In genomic region chr19:36382901-36383300, GRCm38 (mm10) we compare ENCODE assay signal across 14 mouse cellular contexts.
"Had no signal": no experiment of that assay in that cellular context is flagged by ENCODE, and none has a peak within 500 bp of the region (broad histone marks: within the 10 kb centered on the region; RNA-seq: fewer than 3 reads in every experiment).

No protein-coding gene starts in this region.

- DNase-seq: gastrocnemius, postnatal 14 days; gastrocnemius, postnatal 36 days; heart, adult 2 months; heart, postnatal 14 days; heart, postnatal 36 days; kidney, adult 18-20 months; kidney, adult 8-10 months; kidney, postnatal 10 days; kidney, postnatal 25 days; kidney, postnatal 4 days; liver; liver, embryonic 13.5 days had no signal

- ATAC-seq: intestine, embryonic 15.5 days; intestine, postnatal 0 days had no signal
